Mouse (Mus musculus): Measurements from ENCODE around the gene Klf11. TPM values are rescaled to one million over a fixed set of nuclear protein-coding genes. Genes with fewer than 3 reads are reported as not detected.

Gene Klf11
- polyA plus RNA-seq, 1 experiment from 2014 or later = 8.7 TPM

DNA sequence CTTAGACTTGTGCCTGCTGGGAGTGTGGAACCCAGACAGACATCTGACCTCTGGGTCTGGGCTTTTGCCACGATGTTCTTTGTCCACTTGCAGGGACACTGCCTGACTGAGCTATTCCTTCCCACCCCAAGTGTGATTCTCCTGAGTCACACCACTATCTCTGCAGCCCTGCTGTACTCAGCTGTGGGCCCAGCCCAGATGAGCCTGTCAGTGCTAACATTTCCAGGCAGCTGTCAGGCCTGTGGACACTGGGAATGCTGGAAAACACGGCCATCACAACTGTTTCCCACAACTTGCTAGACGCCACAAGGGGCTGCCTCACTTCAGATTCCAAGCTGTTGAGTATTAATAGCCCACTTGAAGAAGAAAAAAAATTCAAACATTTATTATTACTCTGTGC is 51.9 kb downstream of the Klf11 start:
- WGBS = 71% methylated on average over 3 of the region's 3 CpGs
- DNase-seq (ENCODE audit: low spot score) = no peak
- 0 out of 2 replicates have a peak, but pooled peaks have one; percentile 25 for ATAC-seq (replicated peaks; ENCODE audit: low FRiP score)
- Histone ChIP-seq H3K36me3 (ENCODE audit: control insufficient read depth, insufficient read depth, low read length) (no peaks in the 10 kb centered on the region), H3K9ac (ENCODE audit: low read depth, low read length) (no peak overlapping the region), H3K9me3 (ENCODE audit: control insufficient read depth, low read length) (no peaks in the 10 kb centered on the region), H3K27me3 (replicated peaks; ENCODE audit: control insufficient read depth, insufficient read depth, low read length) (no peaks in the 10 kb centered on the region), H3K4me3 (ENCODE audit: low read depth, low read length) (no peak overlapping the region), H3K4me2 (no peak overlapping the region), H3K27ac (ENCODE audit: low read depth, low read length) (no peak overlapping the region), H3K4me1 (replicated peaks; ENCODE audit: control insufficient read depth, insufficient read depth, low read length) (peaks cover 13% of the 10 kb centered on the region)

DNA sequence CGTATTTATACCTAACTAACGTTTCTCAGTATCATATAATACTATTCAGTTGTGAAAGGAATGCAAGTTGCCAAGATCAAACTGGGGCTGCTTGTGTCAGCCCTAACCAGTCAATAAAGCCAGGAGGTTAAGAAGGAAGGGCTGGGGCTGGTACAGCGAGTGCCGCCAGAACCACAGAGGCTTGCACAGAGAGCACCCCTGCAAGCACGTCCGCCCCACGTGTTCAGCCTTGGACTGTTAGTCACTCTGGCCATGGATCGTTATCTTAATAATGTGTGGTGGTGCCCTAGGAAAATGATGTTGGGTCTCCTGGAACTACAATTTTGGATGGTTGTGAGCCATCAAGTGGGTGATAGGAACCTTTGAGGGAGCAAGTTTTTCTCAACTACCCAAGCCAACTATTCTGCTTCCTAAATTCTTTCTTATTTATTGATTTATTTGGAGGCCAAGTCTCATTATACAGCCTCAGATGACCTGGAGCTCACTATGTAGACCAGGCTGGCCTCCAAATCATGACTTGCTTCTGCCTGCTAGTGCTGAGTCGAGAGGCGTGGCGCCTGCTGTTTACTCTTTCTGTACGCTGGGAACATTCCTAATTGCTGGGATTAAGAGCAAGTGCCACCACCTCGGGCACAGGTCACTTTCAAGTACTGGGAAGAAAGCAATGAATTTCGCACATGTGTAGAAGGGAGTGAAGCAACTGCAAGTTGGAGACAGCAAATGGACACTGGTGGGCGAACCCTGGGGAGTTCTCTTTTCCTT is 54.6 kb downstream of the Klf11 start:
- WGBS = 75% methylated on average over 15 of the region's 15 CpGs
- H3K27ac ChIP-seq (ENCODE audit: low read depth, low read length) = peak overlapping the region; percentile 13; the same call in 1 of the 2 replicates
- H3K27me3 ChIP-seq (replicated peaks; ENCODE audit: control insufficient read depth, insufficient read depth, low read length) = no peaks in the 10 kb centered on the region
- H3K9me3 ChIP-seq (ENCODE audit: control insufficient read depth, low read length) = no peaks in the 10 kb centered on the region
- DNase-seq (ENCODE audit: low spot score) (no peak), ATAC-seq (replicated peaks; ENCODE audit: low FRiP score) (no peak)
- H3K4me1 ChIP-seq (replicated peaks; ENCODE audit: control insufficient read depth, insufficient read depth, low read length) = peaks cover 19% of the 10 kb centered on the region
- no peak overlapping the region for H3K9ac ChIP-seq (ENCODE audit: low read depth, low read length)
- 0 out of 2 replicates have a peak overlapping the region, but pooled peaks have one; percentile 96 for H3K4me3 ChIP-seq (ENCODE audit: low read depth, low read length)
- peaks cover 7% of the 10 kb centered on the region; the same call in 1 of the 2 replicates for H3K36me3 ChIP-seq (ENCODE audit: control insufficient read depth, insufficient read depth, low read length)
- H3K4me2 ChIP-seq = peak overlapping the region; percentile 91

DNA sequence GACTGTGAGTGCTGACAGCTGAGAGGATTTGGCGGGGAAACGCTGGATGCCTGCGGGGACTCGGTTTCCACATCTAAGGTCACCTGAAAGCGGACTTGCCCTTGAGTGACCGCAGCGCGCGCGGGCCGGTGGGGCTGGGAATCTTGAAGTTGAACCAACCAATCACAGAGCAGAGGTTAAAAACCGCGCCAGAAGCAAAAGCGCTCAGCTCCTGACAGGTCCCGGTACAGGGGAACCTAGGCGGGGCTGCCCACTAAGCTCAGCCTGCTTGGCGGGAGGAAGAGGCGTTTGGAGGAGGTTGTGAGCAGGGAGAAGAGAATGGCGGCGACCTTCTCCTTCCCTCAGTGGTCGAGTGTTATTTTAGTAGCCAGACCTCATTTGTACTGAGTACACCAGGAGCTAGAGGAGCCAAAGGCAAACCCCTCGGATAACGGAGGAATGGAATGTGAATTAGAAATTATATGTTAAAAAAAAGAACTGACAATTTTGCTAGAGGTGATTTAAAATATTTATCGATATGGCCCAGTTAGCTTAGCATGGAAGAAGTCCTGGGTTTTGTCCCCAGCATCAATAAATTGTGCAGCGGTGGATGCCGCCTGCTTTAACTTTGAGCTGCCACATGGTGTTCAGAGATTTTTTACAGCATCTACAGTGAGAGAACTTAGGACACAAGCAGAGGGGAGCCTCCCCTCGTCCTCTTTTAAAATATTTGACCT is 55.8 kb downstream of the Klf11 start:
- peak; percentile 70 for ATAC-seq (replicated peaks; ENCODE audit: low FRiP score)
- peak; percentile 82 for DNase-seq (ENCODE audit: low spot score)
- Histone ChIP-seq H3K4me1 (replicated peaks; ENCODE audit: control insufficient read depth, insufficient read depth, low read length) (peaks cover 27% of the 10 kb centered on the region), H3K4me3 (ENCODE audit: low read depth, low read length) (peak overlapping the region; percentile 96), H3K4me2 (peak overlapping the region; percentile 91), H3K27me3 (replicated peaks; ENCODE audit: control insufficient read depth, insufficient read depth, low read length) (no peaks in the 10 kb centered on the region), H3K36me3 (ENCODE audit: control insufficient read depth, insufficient read depth, low read length) (peaks cover 16% of the 10 kb centered on the region), H3K9ac (ENCODE audit: low read depth, low read length) (peak overlapping the region; percentile 98), H3K27ac (ENCODE audit: low read depth, low read length) (peak overlapping the region; percentile 91), H3K9me3 (ENCODE audit: control insufficient read depth, low read length) (no peaks in the 10 kb centered on the region)
- under 1% methylated on average over 27 of the region's 27 CpGs for WGBS

DNA sequence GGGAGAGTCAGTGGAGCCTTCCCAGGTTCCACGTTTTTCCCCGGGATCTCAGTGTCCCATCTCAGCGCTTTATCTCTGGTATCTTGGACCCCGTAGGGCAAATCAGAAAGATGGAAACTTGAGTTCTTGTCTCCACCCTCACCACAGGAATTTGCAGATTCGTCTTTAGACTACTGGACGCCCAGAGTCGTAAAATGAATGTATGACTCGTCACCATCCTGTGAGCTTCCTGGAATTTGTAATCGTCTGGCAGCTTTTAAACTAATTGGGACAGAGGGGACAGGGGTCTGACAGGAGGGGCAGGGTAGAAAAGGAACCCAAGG is 56.4 kb downstream of the Klf11 start:
- WGBS = 0% methylated on average over 9 of the region's 9 CpGs
- peaks cover 30% of the 10 kb centered on the region for H3K4me1 ChIP-seq (replicated peaks; ENCODE audit: control insufficient read depth, insufficient read depth, low read length)
- ATAC-seq (replicated peaks; ENCODE audit: low FRiP score) (no peak), DNase-seq (ENCODE audit: low spot score) (peak; percentile 37)
- no peaks in the 10 kb centered on the region for H3K9me3 ChIP-seq (ENCODE audit: control insufficient read depth, low read length)
- H3K4me2 ChIP-seq = peak overlapping the region; percentile 91
- peaks cover 21% of the 10 kb centered on the region for H3K36me3 ChIP-seq (ENCODE audit: control insufficient read depth, insufficient read depth, low read length)
- no peaks in the 10 kb centered on the region for H3K27me3 ChIP-seq (replicated peaks; ENCODE audit: control insufficient read depth, insufficient read depth, low read length)
- H3K4me3 ChIP-seq (ENCODE audit: low read depth, low read length) = peak overlapping the region; percentile 96
- H3K27ac ChIP-seq (ENCODE audit: low read depth, low read length) = peak overlapping the region; percentile 91
- peak overlapping the region; percentile 98 for H3K9ac ChIP-seq (ENCODE audit: low read depth, low read length)

DNA sequence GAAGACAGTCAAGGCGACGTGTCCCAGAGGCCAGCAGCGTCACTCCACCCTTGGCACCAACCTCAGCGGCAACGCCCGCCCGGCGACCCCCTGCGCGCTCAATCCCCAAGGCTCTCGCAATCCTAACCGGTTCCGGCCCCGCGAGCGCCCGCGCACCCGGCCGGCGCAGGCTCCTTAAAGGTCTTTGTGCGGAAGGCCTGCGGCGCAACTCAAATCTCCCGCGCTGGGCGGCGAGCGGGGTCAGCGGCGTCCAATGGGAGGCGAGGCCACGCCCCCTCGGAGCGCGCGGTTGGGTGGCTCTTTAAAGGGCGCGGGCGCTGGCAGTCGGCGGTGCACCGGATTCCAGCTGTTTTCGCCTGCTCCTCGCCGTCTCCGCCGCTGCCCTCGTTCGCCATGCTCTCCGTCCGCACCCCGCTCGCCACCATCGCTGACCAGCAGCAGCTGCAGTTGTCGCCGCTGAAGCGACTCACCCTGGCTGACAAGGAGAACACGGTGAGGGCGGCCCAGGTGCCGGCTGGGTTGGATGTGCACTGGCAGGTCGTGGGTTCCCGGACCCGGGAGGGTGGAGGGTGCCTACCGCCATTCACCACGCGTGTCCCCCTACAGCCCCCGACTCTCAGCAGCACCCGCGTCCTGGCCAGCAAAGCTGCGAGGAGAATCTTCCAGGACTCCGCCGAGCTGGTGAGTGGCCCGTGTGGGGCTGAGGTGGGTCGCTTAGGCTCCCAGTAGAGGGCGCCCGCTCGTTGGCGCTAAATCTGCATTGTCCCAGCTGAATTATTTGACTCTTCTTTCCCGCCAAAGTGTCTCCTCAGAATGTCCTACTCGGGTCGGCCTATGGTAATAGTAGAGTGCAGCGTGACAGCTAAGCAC is 57.1 kb downstream of the Klf11 start, which contains the start of gene Rrm2:
Rrm2 (plus strand) TSS at position 288 of the 870 bp plus-strand sequence.
- peaks cover 26% of the 10 kb centered on the region for H3K4me1 ChIP-seq (replicated peaks; ENCODE audit: control insufficient read depth, insufficient read depth, low read length)
- H3K4me2 ChIP-seq = peak within 1 kb of the TSS; percentile 91
- H3K9me3 ChIP-seq (ENCODE audit: control insufficient read depth, low read length) = no peaks in the 10 kb centered on the region
- ATAC-seq (replicated peaks; ENCODE audit: low FRiP score) = peak; percentile 86
- under 1% methylated on average over 83 of the region's 83 CpGs for WGBS
- peak within 1 kb of the TSS; percentile 98 for H3K9ac ChIP-seq (ENCODE audit: low read depth, low read length)
- peak within 1 kb of the TSS; percentile 91 for H3K27ac ChIP-seq (ENCODE audit: low read depth, low read length)
- H3K36me3 ChIP-seq (ENCODE audit: control insufficient read depth, insufficient read depth, low read length) = peaks cover 25% of the 10 kb centered on the region
- H3K4me3 ChIP-seq (ENCODE audit: low read depth, low read length) = peak within 1 kb of the TSS; percentile 96
- peak; percentile 95 for DNase-seq (ENCODE audit: low spot score)
- no peaks in the 10 kb centered on the region for H3K27me3 ChIP-seq (replicated peaks; ENCODE audit: control insufficient read depth, insufficient read depth, low read length)

DNA sequence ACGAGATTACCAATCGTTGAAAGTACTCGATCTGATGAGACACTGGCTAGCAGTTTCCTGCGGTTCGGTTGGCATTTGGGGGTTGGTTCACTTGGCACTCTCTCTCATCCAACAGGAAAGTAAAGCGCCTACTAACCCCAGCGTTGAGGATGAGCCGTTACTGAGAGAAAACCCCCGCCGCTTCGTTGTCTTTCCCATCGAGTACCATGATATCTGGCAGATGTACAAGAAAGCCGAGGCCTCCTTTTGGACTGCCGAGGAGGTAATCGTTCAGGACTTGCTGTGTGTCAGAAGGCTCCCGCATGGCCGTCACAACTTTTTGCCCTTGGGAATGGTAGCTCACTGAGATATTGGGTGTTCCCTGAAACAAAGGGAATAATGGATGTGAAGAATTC is 57.7 kb downstream of the Klf11 start:
- no peak for ATAC-seq (replicated peaks; ENCODE audit: low FRiP score)
- peaks cover 26% of the 10 kb centered on the region for H3K4me1 ChIP-seq (replicated peaks; ENCODE audit: control insufficient read depth, insufficient read depth, low read length)
- H3K36me3 ChIP-seq (ENCODE audit: control insufficient read depth, insufficient read depth, low read length) = peaks cover 28% of the 10 kb centered on the region

DNA sequence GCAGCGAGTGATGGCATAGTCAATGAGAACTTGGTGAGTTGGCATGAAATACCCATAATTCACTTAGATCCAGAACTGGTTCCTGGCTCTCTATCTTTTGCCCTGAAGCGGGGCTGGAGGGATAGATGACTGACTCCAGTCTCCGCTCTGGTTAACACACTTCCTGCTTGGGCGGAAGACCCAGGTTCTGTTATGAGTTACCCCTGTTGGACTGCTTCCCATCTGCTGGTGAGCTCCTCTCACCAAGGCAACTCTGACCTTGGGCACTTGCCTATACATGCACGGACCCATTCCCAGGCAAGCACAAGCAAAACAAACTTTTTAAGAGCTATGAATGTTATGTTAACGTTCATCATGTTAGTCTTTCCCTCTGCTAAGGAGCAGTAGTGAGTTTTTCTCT is 58.3 kb downstream of the Klf11 start:
- peak overlapping the region; percentile 98 for H3K9ac ChIP-seq (ENCODE audit: low read depth, low read length)
- peaks cover 30% of the 10 kb centered on the region for H3K4me1 ChIP-seq (replicated peaks; ENCODE audit: control insufficient read depth, insufficient read depth, low read length)
- ATAC-seq (replicated peaks; ENCODE audit: low FRiP score) = no peak
- H3K4me3 ChIP-seq (ENCODE audit: low read depth, low read length) = peak overlapping the region; percentile 96
- no peaks in the 10 kb centered on the region for H3K9me3 ChIP-seq (ENCODE audit: control insufficient read depth, low read length)
- peaks cover 28% of the 10 kb centered on the region for H3K36me3 ChIP-seq (ENCODE audit: control insufficient read depth, insufficient read depth, low read length)
- no peaks in the 10 kb centered on the region for H3K27me3 ChIP-seq (replicated peaks; ENCODE audit: control insufficient read depth, insufficient read depth, low read length)
- peak overlapping the region; percentile 91 for H3K27ac ChIP-seq (ENCODE audit: low read depth, low read length)
- peak overlapping the region; percentile 91 for H3K4me2 ChIP-seq
- WGBS = 17% methylated on average over 6 of the region's 6 CpGs
- DNase-seq (ENCODE audit: low spot score) = no peak

More for the DNA sequence above, 57.7 kb downstream of the Klf11 start:
- 2% methylated on average over 17 of the region's 17 CpGs for WGBS
- H3K4me2 ChIP-seq = peak overlapping the region; percentile 91
- peak overlapping the region; percentile 98 for H3K9ac ChIP-seq (ENCODE audit: low read depth, low read length)
- peak overlapping the region; percentile 96 for H3K4me3 ChIP-seq (ENCODE audit: low read depth, low read length)
- DNase-seq (ENCODE audit: low spot score) = no peak
- H3K27me3 ChIP-seq (replicated peaks; ENCODE audit: control insufficient read depth, insufficient read depth, low read length) = no peaks in the 10 kb centered on the region
- peak overlapping the region; percentile 91 for H3K27ac ChIP-seq (ENCODE audit: low read depth, low read length)
- H3K9me3 ChIP-seq (ENCODE audit: control insufficient read depth, low read length) = no peaks in the 10 kb centered on the region

DNA sequence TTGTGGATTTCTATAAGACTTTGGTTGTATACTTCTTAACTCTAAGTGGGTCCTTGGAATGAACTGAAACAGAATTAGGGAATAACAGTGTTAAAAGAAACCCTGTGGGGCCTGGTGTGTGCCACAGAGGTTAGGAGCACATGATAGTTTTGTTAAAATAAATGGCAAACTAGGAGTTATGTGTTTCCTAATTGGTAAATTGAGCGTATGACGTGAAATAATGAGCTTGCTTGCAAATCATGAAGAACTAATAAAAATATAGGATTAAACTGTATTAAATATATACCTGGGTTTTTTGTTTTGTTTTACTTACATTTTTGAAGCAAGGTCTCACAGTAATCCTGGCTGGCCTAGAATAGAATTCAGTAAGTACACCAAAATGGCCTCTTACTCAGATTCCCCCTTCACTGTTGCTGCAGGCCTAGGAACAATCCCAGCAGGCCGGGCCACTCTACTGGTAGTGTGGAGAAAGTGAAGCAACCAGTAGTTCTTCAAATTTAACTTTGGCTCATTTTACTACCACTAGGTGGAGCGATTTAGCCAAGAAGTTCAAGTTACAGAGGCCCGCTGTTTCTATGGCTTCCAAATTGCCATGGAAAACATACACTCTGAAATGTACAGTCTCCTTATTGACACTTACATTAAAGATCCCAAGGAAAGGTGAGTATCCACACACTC is 58.9 kb downstream of the Klf11 start:
- Histone ChIP-seq H3K27ac (ENCODE audit: low read depth, low read length) (peak overlapping the region; percentile 91), H3K4me2 (peak overlapping the region; percentile 91), H3K27me3 (replicated peaks; ENCODE audit: control insufficient read depth, insufficient read depth, low read length) (no peaks in the 10 kb centered on the region), H3K36me3 (ENCODE audit: control insufficient read depth, insufficient read depth, low read length) (peaks cover 28% of the 10 kb centered on the region), H3K9ac (ENCODE audit: low read depth, low read length) (peak overlapping the region; percentile 98), H3K4me3 (ENCODE audit: low read depth, low read length) (peak overlapping the region; percentile 96), H3K9me3 (ENCODE audit: control insufficient read depth, low read length) (no peaks in the 10 kb centered on the region), H3K4me1 (replicated peaks; ENCODE audit: control insufficient read depth, insufficient read depth, low read length) (peaks cover 36% of the 10 kb centered on the region)
- 39% methylated on average over 5 of the region's 5 CpGs for WGBS
- ATAC-seq (replicated peaks; ENCODE audit: low FRiP score) (peak; percentile 8; the same call in 1 of the 2 replicates), DNase-seq (ENCODE audit: low spot score) (peak; percentile 46)
